Mouse (Mus musculus) megakaryocyte, embryonic 14.5 days (primary cell): ENCODE measurements around the gene Sptbn1.

ENCODE experiments used
- FLI1 ChIP-seq: IDR thresholded peaks from 2 replicates; pipeline ENCODE4 v1.6.1; 2012; ENCODE audit warnings: low read length, inconsistent platforms, mixed read lengths
- GATA1 ChIP-seq: IDR thresholded peaks from 3 replicates; pipeline ENCODE4 v1.6.1; 2012; ENCODE audit warnings: mixed read lengths, low read length, inconsistent platforms, borderline replicate concordance

- TF ChIP-seq GATA1 (no peak), FLI1 (no peak)
These were observed 166.2 kb downstream of the Sptbn1 start for GRCm38 (mm10) chr11:30101796-30102195.
